Mouse (Mus musculus): Measurements from ENCODE around the gene Rexo5. TPM values are rescaled to one million over a fixed set of nuclear protein-coding genes. Genes with fewer than 3 reads are reported as not detected.

The Rexo5 gene
- polyA plus RNA-seq, 1 experiment from 2014 or later: 16.3 TPM

Other genes starting within 250 kb of the Rexo5 start
- gene Acsm2, start 239.7 kb upstream of the Rexo5 start, polyA plus RNA-seq (2014; fragmentation: Nextera tagmentation; extraction: Ambion mirVana): not detected in 2 replicates
- not detected in 2 replicates for gene Acsm1, start 187.0 kb upstream of the Rexo5 start, polyA plus RNA-seq (2014; fragmentation: Nextera tagmentation; extraction: Ambion mirVana)
- gene Acsm4, start 104.0 kb upstream of the Rexo5 start, polyA plus RNA-seq (2014; fragmentation: Nextera tagmentation; extraction: Ambion mirVana): not detected in 2 replicates
- 98.9 and 106 TPM in 2 replicates for gene Thumpd1, start 73.2 kb upstream of the Rexo5 start, polyA plus RNA-seq (2014; fragmentation: Nextera tagmentation; extraction: Ambion mirVana)
- 0.08 and 0.37 TPM in 2 replicates for gene Acsm3, start 33.1 kb upstream of the Rexo5 start, polyA plus RNA-seq (2014; fragmentation: Nextera tagmentation; extraction: Ambion mirVana)
- 33.2 and 33.5 TPM in 2 replicates for gene Eri2, start 52 bp downstream of the Rexo5 start, polyA plus RNA-seq (2014; fragmentation: Nextera tagmentation; extraction: Ambion mirVana)
- 12.4 and 14.1 TPM in 2 replicates for gene Lyrm1, start 101.9 kb downstream of the Rexo5 start, polyA plus RNA-seq (2014; fragmentation: Nextera tagmentation; extraction: Ambion mirVana)
- gene Dcun1d3, start 102.3 kb downstream of the Rexo5 start, polyA plus RNA-seq (2014; fragmentation: Nextera tagmentation; extraction: Ambion mirVana): 10.7 and 14.0 TPM in 2 replicates